Mouse (Mus musculus) left cerebral cortex, postnatal 14 days (tissue): ENCODE data around the gene Gm26566. TPM values are rescaled to one million over a fixed set of nuclear protein-coding genes. Genes with fewer than 3 reads are reported as not detected.

ENCODE experiments used
- total RNA-seq, 2 experiments: library from RNA; stranded (reverse); gene quantifications; 2 replicates each; pipeline ENCODE4 v1.2.3; 2021

Gene Gm26566
- total RNA-seq, 2 experiments from 2014 or later, result 1.0 to 1.5 TPM

Other genes starting within 250 kb of the Gm26566 start
- not detected for gene Ifnb1, start 199.0 kb upstream of the Gm26566 start, total RNA-seq
- gene Ifna15, start 163.6 kb upstream of the Gm26566 start, total RNA-seq, result not detected
- gene Ifna14, start 150.0 kb upstream of the Gm26566 start, total RNA-seq, result not detected
- not detected for gene Ifna9, start 129.4 kb upstream of the Gm26566 start, total RNA-seq
- not detected for gene Ifna12, start 118.4 kb upstream of the Gm26566 start, total RNA-seq
- gene C87499, start 87.4 kb upstream of the Gm26566 start, total RNA-seq, result not detected
- not detected for gene Ifna13, start 77.3 kb upstream of the Gm26566 start, total RNA-seq
- not detected for gene Ifna16, start 44.9 kb upstream of the Gm26566 start, total RNA-seq
- not detected for gene Ifna2, start 37.9 kb upstream of the Gm26566 start, total RNA-seq
- gene Ifnab, start 30.4 kb upstream of the Gm26566 start, total RNA-seq, result not detected
- gene Klhl9, start 660 bp downstream of the Gm26566 start, total RNA-seq, result 100 to 1,000 TPM; 103 to 104 TPM
- not detected for gene Gm13271, start 33.1 kb downstream of the Gm26566 start, total RNA-seq
- gene Gm13283, start 38.3 kb downstream of the Gm26566 start, total RNA-seq, result not detected
- gene Gm13290, start 52.0 kb downstream of the Gm26566 start, total RNA-seq, result not detected
- not detected for gene Gm13289, start 55.1 kb downstream of the Gm26566 start, total RNA-seq
- gene Gm13272, start 58.0 kb downstream of the Gm26566 start, total RNA-seq, result not detected
- not detected for gene Ifnz, start 60.3 kb downstream of the Gm26566 start, total RNA-seq
- gene Gm13276, start 63.9 kb downstream of the Gm26566 start, total RNA-seq, result not detected
- gene Gm13277, start 66.8 kb downstream of the Gm26566 start, total RNA-seq, result not detected
- not detected for gene Gm13278, start 69.7 kb downstream of the Gm26566 start, total RNA-seq
- not detected for gene Gm13275, start 72.7 kb downstream of the Gm26566 start, total RNA-seq
- gene Gm13279, start 75.6 kb downstream of the Gm26566 start, total RNA-seq, result not detected
- not detected for gene Gm13285, start 77.9 kb downstream of the Gm26566 start, total RNA-seq
- gene Gm13287, start 81.4 kb downstream of the Gm26566 start, total RNA-seq, result not detected
- not detected for gene Gm13288, start 83.7 kb downstream of the Gm26566 start, total RNA-seq
- not detected for gene Ifna7, start 94.4 kb downstream of the Gm26566 start, total RNA-seq
- gene Ifna11, start 98.2 kb downstream of the Gm26566 start, total RNA-seq, result not detected
- not detected for gene Ifna6, start 105.6 kb downstream of the Gm26566 start, total RNA-seq
- gene Ifna5, start 113.7 kb downstream of the Gm26566 start, total RNA-seq, result not detected
- not detected for gene Ifna4, start 120.1 kb downstream of the Gm26566 start, total RNA-seq
- not detected for gene Ifna1, start 128.3 kb downstream of the Gm26566 start, total RNA-seq
- not detected for gene Ifne, start 158.4 kb downstream of the Gm26566 start, total RNA-seq